Mouse (Mus musculus) adrenal gland, postnatal 36 days (tissue): ENCODE data around the gene Chst12. TPM values are rescaled to one million over a fixed set of nuclear protein-coding genes. Genes with fewer than 3 reads are reported as not detected.

Experiments
- DNase-seq, 2 experiments: peaks; one replicate each; pipeline ENCODE4 v3.0.0; 2021; ENCODE audit warnings: mixed read lengths in 1 of 2
- total RNA-seq, 2 experiments: library from RNA; stranded (reverse); gene quantifications; 2 replicates each; pipeline ENCODE4 v1.2.3; 2021

Chst12 gene
- total RNA-seq, 2 experiments from 2014 or later: 6.9 to 10.1 TPM

DNA sequence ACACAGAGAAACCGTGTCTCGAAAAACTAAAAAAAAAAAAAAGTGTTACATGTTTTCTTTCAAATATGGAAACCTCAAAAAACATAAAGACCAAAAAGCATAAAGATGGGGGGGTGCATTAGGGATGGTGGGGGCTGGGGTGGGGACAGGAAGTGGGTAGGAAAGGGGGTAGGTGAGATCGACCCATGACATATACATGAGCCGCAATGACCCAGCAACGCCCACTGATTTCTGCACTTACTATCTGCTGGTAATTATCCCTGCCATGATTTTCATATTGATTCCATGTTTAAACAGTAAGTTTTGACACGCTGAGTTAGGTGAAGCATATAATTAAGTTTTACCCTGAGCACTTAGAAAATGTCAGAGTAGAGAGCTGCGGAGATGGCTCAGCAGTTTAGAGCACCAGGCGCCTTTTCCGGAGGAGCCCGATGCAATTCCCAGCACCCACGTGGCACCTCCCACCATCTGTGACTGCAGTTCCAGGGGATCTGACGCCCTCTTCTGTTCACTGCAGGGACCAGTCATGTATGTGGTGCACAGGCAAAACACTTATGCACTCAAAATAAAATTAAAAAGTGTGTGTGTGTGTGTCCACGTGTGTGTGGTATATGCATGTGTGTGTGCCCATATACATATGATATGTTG is 65.0 kb downstream of the Chst12 start:
- DNase-seq: no peak

DNA sequence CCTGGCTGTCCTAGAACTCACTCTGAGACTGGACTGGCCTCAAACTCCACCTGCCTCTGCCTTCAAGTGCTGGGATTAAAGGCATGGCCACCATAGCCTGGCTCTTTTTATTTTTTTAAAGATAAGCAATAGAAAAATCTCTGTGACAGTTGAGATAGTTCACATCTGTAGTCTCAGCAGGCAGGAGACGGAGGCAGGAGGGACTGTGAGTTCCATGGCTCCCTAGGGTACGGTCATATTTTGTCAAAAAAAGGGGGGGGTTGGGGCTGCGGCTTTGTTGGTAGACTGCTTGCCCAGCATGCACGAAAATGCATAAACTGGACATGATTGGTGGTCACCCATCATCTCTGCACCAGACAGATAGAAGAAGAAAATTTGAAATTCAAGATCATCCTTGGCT is 65.9 kb downstream of the Chst12 start:
- DNase-seq: no peak

DNA sequence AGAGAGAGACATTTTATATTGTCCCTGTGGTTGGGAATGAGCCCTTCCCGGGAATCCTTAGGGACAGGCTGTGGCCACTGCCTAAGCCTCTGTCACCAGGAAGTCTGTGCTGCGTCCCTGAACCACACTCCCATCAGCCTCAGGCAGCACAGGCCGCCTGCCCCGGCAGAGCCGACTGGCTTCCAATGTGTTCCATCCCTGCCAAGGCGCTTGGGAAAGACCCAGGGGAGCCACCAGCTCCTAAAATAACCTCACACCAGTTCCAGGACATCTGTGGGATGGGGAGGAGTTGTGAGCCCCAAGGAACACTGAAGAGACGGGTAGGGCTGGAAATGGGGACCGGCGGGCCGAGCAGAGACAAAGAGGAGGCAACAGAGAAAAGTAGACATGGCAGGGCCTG is 66.3 kb downstream of the Chst12 start:
- peak; percentile 31 to 68 for DNase-seq

DNA sequence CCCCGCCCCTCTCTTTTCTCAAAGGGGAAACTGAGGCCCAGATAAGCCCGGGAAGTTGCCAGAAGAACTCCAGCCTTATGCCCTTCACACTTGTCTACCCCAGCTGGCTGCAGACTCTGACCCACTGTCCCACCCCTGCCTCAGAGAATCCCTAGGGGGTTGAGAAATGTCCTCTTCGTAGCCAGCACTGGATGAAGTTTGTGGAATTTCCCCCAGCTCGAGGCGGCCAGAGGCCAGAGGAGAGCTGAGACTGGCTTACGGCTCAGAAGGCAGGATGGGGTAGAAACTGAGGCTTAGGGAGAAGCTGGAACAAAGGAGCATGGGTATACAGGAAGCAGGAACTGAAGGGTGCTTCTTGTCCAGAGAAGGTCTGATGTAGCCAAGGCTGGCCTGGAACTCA is 67.3 kb downstream of the Chst12 start:
- peak in 1 of 2 experiments; percentile 46 for DNase-seq

Other genes starting within 250 kb of the Chst12 start
- 10 to 100 TPM; 13.9 to 17.8 TPM for gene Mad1l1, start 184.0 kb upstream of the Chst12 start, total RNA-seq
- gene Nudt1, start 183.9 kb upstream of the Chst12 start, total RNA-seq: 10 to 100 TPM; 15.0 to 23.0 TPM
- gene Mrm2, start 173.7 kb upstream of the Chst12 start, total RNA-seq: 10 to 100 TPM; 13.7 to 15.6 TPM
- 10 to 100 TPM; 16.7 to 20.7 TPM for gene Snx8, start 116.3 kb upstream of the Chst12 start, total RNA-seq
- gene Eif3b, start 86.2 kb upstream of the Chst12 start, total RNA-seq: 100 to 1,000 TPM; 175 to 197 TPM
- gene Gm4869, start 59.9 kb upstream of the Chst12 start, total RNA-seq: under 1 TPM in 1 of 2 experiments, not detected in 1; 0.16 TPM
- not detected for gene Grifin, start 59.5 kb downstream of the Chst12 start, total RNA-seq
- gene Lfng, start 101.8 kb downstream of the Chst12 start, total RNA-seq: 10 to 100 TPM in 1 of 2 experiments, 1 to 10 TPM in 1; 9.6 to 12.7 TPM
- 100 to 1,000 TPM in 1 of 2 experiments, 10 to 100 TPM in 1; 42.4 to 108 TPM for gene Ttyh3, start 143.5 kb downstream of the Chst12 start, total RNA-seq
- 10 to 100 TPM; 18.6 to 19.7 TPM for gene Iqce, start 196.8 kb downstream of the Chst12 start, total RNA-seq
- gene Brat1, start 199.5 kb downstream of the Chst12 start, total RNA-seq: 10 to 100 TPM; 16.4 to 25.6 TPM
- gene Amz1, start 218.6 kb downstream of the Chst12 start, total RNA-seq: under 1 TPM; 0.50 to 0.66 TPM